9 mouse cellular contexts compared by ENCODE assay signal in the genomic region with DNA sequence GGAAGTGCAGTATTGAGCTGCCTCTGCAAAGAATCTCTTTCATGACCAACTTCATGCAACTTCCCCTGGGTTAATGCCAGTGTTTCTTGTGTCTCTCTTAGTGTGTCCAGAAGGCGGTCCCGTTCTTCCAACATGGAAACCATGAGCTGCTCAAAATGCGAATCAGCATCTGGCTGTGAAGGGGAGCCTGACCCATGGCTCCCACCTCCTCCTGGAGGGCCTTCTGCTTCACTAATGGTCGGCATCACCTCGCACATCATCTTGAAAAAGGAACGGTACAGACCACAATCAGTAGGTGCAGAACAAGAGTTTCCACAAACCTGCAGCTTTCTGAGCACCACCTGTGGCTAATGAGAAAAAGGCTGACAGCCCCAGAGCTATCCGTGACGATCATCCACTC. TPM values are rescaled to one million over a fixed set of nuclear protein-coding genes. Genes with fewer than 3 reads are reported as not detected.
DNase-seq lines count a peak whose midpoint lies in the region; ATAC-seq and TF ChIP-seq lines count a peak whose summit lies in the region.
"Had no signal": no experiment of that assay in that cellular context is flagged by ENCODE, and none has a peak within 500 bp of the region (broad histone marks: within the 10 kb centered on the region; RNA-seq: fewer than 3 reads in every experiment).

No protein-coding gene starts in this region.

- no peaks in the 10 kb centered on the region for H3K27me3 ChIP-seq in lung, embryonic 14.5 days (ENCODE audit: insufficient read depth, low read length)
- H3K27me3 ChIP-seq in forebrain, embryonic 11.5 days (ENCODE audit: control insufficient read depth, insufficient read depth, low read length), result no peaks in the 10 kb centered on the region
- 0 out of 2 replicates have a peak, but pooled peaks cover 3% of the 10 kb centered on the region for H3K27me3 ChIP-seq in limb, embryonic 10.5 days (ENCODE audit: low read depth, poor library complexity, severe bottlenecking)
- 0 out of 2 replicates have a peak, but pooled peaks cover 7% of the 10 kb centered on the region for H3K27me3 ChIP-seq in neural tube, embryonic 15.5 days (replicated peaks)

- peak overlapping the region; percentile 82 for H3K4me2 ChIP-seq in lung, embryonic 14.5 days
- peak overlapping the region; percentile 66; the same call in 1 of the 2 replicates for H3K4me2 ChIP-seq in forebrain, embryonic 11.5 days (ENCODE audit: low read depth, low read length, severe bottlenecking)
- peak overlapping the region; percentile 78 for H3K4me2 ChIP-seq in neural tube, embryonic 15.5 days

- intact Hi-C loops in left cerebral cortex, postnatal 14 days (cut with DNase I), result no loop called here

- no peak for ATAC-seq in lung, embryonic 14.5 days (ENCODE audit: insufficient read depth)
- no peak for ATAC-seq in forebrain, embryonic 11.5 days (replicated peaks; ENCODE audit: low FRiP score)
- no peak for ATAC-seq in neural tube, embryonic 15.5 days (ENCODE audit: low FRiP score)

- H3K9ac ChIP-seq in lung, embryonic 14.5 days, result peak overlapping the region; percentile 96
- no peak overlapping the region; the same call in 1 of the 2 replicates for H3K9ac ChIP-seq in forebrain, embryonic 11.5 days (ENCODE audit: low read length)
- H3K9ac ChIP-seq in neural tube, embryonic 15.5 days (replicated peaks), result peak overlapping the region; percentile 93

- no peak for TF ChIP-seq CTCF in lung, embryonic 14.5 days (IDR thresholded peaks at IDR 0.05; ENCODE audit: low read depth)

- H3K4me3 ChIP-seq in lung, embryonic 14.5 days (ENCODE audit: low read depth, low read length), result peak overlapping the region; percentile 95
- peak overlapping the region; percentile 98; the same call in 1 of the 2 replicates for H3K4me3 ChIP-seq in forebrain, embryonic 11.5 days (ENCODE audit: low read depth, low read length)
- H3K4me3 ChIP-seq in limb, embryonic 10.5 days, result peak overlapping the region; percentile 99
- H3K4me3 ChIP-seq in neural tube, embryonic 15.5 days (replicated peaks), result peak overlapping the region; percentile 95

- H3K27ac ChIP-seq in lung, embryonic 14.5 days (ENCODE audit: low read depth), result no peak overlapping the region
- H3K27ac ChIP-seq in forebrain, embryonic 11.5 days (ENCODE audit: low read depth, low read length), result no peak overlapping the region
- H3K27ac ChIP-seq in limb, embryonic 10.5 days, result no peak overlapping the region
- H3K27ac ChIP-seq in neural tube, embryonic 15.5 days (replicated peaks), result no peak overlapping the region

- H3K9me3 ChIP-seq in lung, embryonic 14.5 days (ENCODE audit: low read depth, low read length), result no peaks in the 10 kb centered on the region
- H3K9me3 ChIP-seq in forebrain, embryonic 11.5 days (ENCODE audit: control insufficient read depth, low read length), result no peaks in the 10 kb centered on the region
- no peaks in the 10 kb centered on the region for H3K9me3 ChIP-seq in limb, embryonic 10.5 days (replicated peaks)
- no peaks in the 10 kb centered on the region for H3K9me3 ChIP-seq in neural tube, embryonic 15.5 days (replicated peaks)

- H3K36me3 ChIP-seq in lung, embryonic 14.5 days (ENCODE audit: insufficient read depth), result peaks cover 38% of the 10 kb centered on the region
- no peaks in the 10 kb centered on the region for H3K36me3 ChIP-seq in forebrain, embryonic 11.5 days (ENCODE audit: control insufficient read depth, insufficient read depth, low read length)
- peaks cover 49% of the 10 kb centered on the region for H3K36me3 ChIP-seq in limb, embryonic 10.5 days
- H3K36me3 ChIP-seq in neural tube, embryonic 15.5 days, result peaks cover 23% of the 10 kb centered on the region

- DNase-seq in lung, embryonic 14.5 days, result no peak
- no peak for DNase-seq in lung, postnatal 14 days
- no peak for DNase-seq in forebrain, embryonic 11.5 days (ENCODE audit: low spot score)
- no peak for DNase-seq in limb, embryonic 10.5 days (ENCODE audit: low spot score)
- no peak for DNase-seq in left cerebral cortex, postnatal 14 days (ENCODE audit: low spot score in 2 of 2)
- DNase-seq in layer of hippocampus, adult 9-11 months, result no peak
- no peak for DNase-seq in ovary, postnatal 36 days (ENCODE audit: low spot score)
- DNase-seq: adrenal gland, postnatal 10 days had no signal

- 82% methylated on average over 8 of the region's 8 CpGs for WGBS in lung, embryonic 14.5 days
- WGBS in forebrain, embryonic 11.5 days, result 83% methylated on average over 8 of the region's 8 CpGs
- 87% methylated on average over 8 of the region's 8 CpGs for WGBS in limb, embryonic 10.5 days
- WGBS in neural tube, embryonic 15.5 days, result 92% methylated on average over 8 of the region's 8 CpGs

- H3K4me1 ChIP-seq in lung, embryonic 14.5 days (ENCODE audit: insufficient read depth), result peaks cover 7% of the 10 kb centered on the region; the same call in 1 of the 2 replicates
- H3K4me1 ChIP-seq in forebrain, embryonic 11.5 days (replicated peaks; ENCODE audit: control insufficient read depth, insufficient read depth, low read length), result peaks cover 12% of the 10 kb centered on the region
- peaks cover 24% of the 10 kb centered on the region for H3K4me1 ChIP-seq in limb, embryonic 10.5 days
- peaks cover 35% of the 10 kb centered on the region for H3K4me1 ChIP-seq in neural tube, embryonic 15.5 days

RNA-seq across cellular contexts. Expression of gene Ppfia1, which starts 1.3 kb away (rescaled TPM):
- 42.7 and 47.6 TPM in 2 replicates for polyA plus RNA-seq in lung, embryonic 14.5 days (2014; fragmentation: Nextera tagmentation; extraction: Ambion mirVana)
- polyA plus RNA-seq in forebrain, embryonic 11.5 days (2014; fragmentation: Nextera tagmentation; extraction: Ambion mirVana), result 53.0 and 58.3 TPM in 2 replicates
- polyA plus RNA-seq in limb, embryonic 10.5 days (2016; fragmentation: Nextera tagmentation; extraction: Ambion mirVana), result 43.2 and 45.5 TPM in 2 replicates
- 22.3 and 25.6 TPM in 2 replicates for polyA plus RNA-seq in neural tube, embryonic 15.5 days (2015; fragmentation: Nextera tagmentation; extraction: Ambion mirVana)
- total RNA-seq in left cerebral cortex, postnatal 14 days (2021), result 10 to 100 TPM; 33.0 to 34.6 TPM

RNA-seq across cellular contexts. Expression of gene Fadd, which starts 30.0 kb away (rescaled TPM):
- 12.8 and 13.4 TPM in 2 replicates for polyA plus RNA-seq in lung, embryonic 14.5 days (2014; fragmentation: Nextera tagmentation; extraction: Ambion mirVana)
- 10.3 and 10.6 TPM in 2 replicates for polyA plus RNA-seq in forebrain, embryonic 11.5 days (2014; fragmentation: Nextera tagmentation; extraction: Ambion mirVana)
- 12.6 and 13.5 TPM in 2 replicates for polyA plus RNA-seq in limb, embryonic 10.5 days (2016; fragmentation: Nextera tagmentation; extraction: Ambion mirVana)
- polyA plus RNA-seq in neural tube, embryonic 15.5 days (2015; fragmentation: Nextera tagmentation; extraction: Ambion mirVana), result 4.9 and 5.5 TPM in 2 replicates
- 1 to 10 TPM; 2.0 to 2.3 TPM for total RNA-seq in left cerebral cortex, postnatal 14 days (2021)
